Mouse (Mus musculus): ENCODE results near the gene Tdrd9.
A peak's percentile ranks its signal among the peaks of the same experiment; 100 is the strongest.
"Not testable (repeated sequence)": the region's sequence is repeated elsewhere in the genome, so short reads cannot be mapped to it uniquely, and the experiment has no call there.

Gene Tdrd9

DNA sequence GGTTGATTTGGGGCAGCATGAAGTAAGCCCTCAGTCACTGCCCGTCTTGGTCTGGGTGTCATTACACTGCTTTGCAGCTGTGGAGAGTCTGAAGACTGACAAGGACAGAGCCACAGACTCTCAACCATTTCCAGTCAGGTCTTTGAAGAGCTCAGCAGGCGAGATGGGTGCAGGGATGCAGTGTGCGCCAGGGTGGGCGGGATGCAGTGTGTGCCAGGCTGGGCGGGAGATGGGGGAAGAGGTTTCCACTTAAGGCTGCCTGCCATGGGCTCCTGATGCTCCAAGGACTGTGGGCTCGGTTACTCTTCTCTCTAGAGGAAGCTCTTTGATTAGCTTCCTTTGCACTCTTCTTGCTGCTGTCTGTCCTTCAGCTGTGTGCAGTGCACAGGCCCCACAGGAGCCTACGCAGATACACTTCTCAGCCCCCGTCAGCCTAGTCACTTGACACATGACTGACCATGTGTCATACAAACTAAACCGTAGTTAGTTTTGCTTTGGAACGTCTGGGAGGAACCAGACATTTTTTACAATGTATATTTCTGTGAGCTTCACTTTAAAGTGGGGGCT is 62.1 kb downstream of the Tdrd9 start:
- DNase-seq, result no peak

- DNase-seq, result not testable (repeated sequence)
Observed at GRCm38 (mm10) chr12:112035341-112036100, 64.2 kb downstream of the Tdrd9 start.

GRCm38 (mm10) chr12:112038441-112038840 is 67.1 kb downstream of the Tdrd9 start:
- DNase-seq, result no peak

GRCm38 (mm10) chr12:112039169-112039568 is 67.8 kb downstream of the Tdrd9 start:
- no peak for DNase-seq

- no peak for DNase-seq
Observed at GRCm38 (mm10) chr12:112042681-112043080, 71.3 kb downstream of the Tdrd9 start.

DNA sequence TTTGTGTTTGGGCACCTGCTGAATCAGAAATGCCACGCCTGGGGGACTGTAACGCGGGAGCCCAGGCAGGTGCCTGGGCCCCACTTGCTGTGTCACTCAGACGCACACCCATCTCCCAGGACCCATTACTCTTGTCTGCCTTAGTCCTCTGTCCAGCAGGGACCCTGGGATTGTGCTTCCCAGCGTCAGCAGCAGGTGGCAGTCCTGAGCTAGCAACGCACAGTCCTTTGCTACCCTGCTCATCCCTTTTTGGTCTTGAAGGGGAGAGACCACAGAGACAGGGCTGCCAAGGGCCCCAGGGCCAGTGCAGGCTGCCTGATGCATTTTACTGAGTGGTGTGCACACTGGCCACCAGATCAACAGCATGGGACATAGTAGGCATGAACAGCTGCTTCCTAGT is 106.3 kb downstream of the Tdrd9 start:
- peak; percentile 80 for DNase-seq

- no peak for DNase-seq
Observed at GRCm38 (mm10) chr12:112079911-112080310, 108.6 kb downstream of the Tdrd9 start.

DNA sequence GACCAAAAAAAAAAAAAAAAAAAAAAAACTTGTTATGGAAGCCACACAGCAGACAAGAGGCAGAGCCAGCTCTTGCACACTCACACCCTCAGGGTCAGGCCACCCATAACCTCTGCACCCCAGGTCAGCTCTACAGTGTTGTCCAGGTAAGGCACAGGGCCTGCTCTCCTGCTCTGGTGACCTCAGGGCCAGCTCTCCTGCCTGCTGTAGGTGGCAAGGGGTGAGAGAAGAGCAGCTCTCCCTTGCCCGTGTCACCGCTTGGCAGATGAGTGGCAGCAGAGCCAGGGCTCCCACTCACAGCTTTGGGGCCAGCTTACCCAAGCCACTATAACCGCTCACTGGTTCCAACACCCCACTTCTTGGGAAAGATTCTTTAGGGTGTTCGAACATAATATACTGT is 109.6 kb downstream of the Tdrd9 start:
- no peak for DNase-seq

DNA sequence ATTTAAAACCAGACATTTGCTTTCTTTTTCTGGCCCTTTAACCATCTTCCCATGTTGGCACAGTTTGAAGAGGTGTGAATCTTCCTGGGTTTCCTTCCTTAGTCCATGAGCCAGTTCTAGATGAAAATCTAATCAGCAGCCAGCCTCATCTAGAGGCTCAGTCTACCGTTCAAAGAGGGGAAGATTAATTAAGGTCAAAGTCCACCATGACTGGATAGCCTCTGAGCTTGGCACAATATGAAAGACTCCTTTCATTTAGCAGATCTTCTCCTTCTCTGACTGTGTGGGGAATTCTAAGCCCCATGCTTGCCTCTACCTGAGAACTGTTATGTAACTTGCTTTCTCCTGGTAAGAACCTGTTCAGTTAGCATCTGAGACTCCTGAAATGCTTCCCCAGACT is 110.9 kb downstream of the Tdrd9 start:
- DNase-seq, result no peak

DNA sequence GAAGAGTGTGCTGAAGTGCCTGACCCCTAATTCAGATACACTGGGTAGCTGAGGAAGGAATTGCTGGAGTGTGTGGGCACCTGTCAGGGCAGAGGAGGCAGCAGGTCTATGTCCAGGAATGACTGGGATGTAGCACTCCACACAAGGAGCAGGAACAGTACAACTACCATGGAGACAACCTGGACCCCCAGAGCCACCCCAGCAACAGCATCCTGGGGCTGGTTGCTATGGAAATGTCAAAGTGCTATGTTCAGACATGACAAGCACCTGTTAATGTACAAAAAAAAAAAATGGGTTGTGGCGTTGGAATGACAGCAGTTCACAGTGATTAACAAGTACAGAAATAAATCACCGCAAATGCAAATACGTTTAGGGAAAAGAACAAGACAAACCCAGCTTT is 114.9 kb downstream of the Tdrd9 start:
- no peak for DNase-seq

GRCm38 (mm10) chr12:112086726-112087125 is 115.4 kb downstream of the Tdrd9 start:
- DNase-seq, result no peak

DNA sequence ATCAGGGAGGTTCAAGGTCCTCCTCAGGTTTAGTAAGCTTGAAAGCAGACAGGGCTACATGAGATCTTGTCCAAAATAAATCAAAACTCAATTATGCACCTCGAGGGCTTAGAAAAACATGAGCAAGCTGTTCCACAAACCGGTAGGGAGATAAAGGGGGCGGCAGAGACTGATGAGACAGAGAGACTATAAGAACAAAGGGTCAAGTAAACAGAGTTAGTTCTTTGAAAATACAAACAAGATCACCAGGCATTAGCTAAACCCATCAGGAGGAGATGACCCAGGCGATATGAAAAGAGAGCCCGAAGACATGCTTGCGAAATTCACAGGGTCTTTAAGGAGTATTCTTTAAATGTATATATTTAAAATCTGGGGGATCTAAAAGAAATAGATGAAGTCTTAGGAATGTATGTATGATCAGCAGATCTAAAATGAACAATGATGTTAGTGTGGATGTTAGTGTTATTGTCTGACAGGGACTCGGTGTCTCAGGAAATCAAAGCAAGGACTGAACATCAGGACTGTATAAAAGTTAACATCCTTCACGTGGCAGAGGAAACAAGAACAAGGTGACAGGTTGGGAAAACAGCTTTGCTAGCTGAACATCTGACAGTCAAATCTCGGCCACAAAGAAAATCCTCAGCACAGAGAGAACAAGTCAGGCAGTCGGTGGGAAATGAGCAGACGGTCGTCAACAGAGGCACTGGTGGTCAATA is 117.4 kb downstream of the Tdrd9 start:
- no peak for DNase-seq

DNA sequence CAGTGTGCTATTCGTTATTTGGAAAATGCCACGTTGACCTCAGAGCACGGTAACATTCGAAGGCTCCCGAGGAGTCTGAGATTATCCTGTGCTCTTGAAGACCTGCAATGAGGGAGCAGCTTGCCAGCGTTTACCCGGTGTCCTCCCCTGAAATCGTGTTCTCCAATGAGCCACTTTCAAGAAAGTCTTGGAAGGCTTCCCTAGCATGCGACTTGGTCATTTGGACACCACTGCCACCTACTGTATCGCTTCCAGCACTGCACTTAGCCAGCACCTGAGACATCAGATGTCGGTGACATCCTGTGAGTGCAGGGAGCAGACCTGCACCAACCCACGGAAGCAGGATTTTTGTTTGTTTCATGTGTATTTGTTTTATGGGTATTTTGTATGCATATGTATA is 119.7 kb downstream of the Tdrd9 start:
- peak; percentile 81 for DNase-seq

DNA sequence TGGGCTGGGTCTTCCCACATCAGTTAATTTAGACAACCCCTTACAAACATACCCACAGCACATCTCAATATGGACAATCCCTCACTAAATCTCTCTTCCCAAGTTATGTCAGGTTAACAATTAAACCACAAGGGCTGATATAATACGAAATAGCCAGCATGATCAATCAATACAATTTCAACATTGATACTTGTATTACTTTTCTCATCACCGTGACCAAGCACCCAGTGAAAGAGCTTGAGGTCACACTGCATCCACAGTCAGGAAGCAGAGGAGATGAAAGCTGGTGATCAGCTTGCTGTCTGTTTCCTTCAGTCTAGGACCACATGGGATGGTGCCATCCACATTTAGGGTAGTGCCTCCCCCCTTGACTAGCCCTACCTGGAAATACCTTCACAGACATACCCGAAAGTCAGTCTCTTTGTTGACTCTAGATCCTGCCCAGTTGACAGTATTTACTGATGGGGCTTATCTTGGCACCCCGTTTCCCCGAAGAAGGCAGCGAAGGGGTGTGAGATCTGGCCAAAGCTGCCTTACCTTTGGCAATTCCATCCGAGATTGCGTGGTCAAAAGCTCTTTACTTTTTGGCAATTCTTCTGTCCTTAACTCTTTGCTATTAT is 123.0 kb downstream of the Tdrd9 start:
- no peak for DNase-seq

- DNase-seq, result no peak
Observed at GRCm38 (mm10) chr12:112096051-112096732, 124.8 kb downstream of the Tdrd9 start.

GRCm38 (mm10) chr12:112096733-112097117 is 125.4 kb downstream of the Tdrd9 start:
- no peak for DNase-seq

DNA sequence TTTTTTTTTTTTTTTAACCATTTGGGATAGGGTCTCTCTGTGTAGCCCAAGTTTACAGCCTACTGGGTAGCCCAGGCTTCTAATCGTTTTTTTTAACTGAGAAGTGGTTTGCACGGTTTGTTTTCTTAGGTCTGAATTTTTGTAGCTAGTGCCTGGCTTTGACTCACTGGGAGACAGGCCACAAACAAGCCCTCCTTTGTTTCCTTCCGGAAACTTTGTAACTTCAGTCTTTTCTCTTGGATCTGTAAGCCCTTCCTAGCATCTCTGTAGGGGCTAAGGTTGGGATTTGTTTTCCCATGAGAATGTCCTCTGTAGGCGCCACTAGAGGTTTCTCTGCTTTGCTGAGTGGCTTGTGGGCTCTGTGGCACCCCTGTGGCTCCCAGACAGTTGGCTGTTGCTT is 128.7 kb downstream of the Tdrd9 start:
- no peak for DNase-seq

GRCm38 (mm10) chr12:112101045-112101444 is 129.7 kb downstream of the Tdrd9 start:
- peak; percentile 82 for DNase-seq

DNA sequence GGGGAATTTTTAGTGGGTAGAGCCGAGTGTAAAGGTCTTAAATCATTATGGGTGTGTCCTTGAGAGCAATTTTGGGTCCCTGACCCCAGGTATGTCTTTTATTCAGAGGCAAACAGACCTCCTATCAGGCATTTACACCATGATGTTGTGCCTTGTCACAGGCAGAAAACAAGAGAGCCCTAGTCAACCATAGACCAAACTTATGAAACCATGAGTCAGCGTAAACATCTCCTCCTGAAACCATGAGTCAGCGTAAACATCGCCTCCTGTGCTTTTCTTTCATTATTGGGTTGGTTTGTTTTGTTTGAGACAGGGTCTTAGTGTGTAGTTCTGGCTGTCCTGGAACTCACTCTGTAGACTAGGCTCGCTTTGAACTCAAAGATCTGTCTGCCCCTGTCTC is 131.8 kb downstream of the Tdrd9 start:
- no peak for DNase-seq

GRCm38 (mm10) chr12:112104890-112105289 is 133.5 kb downstream of the Tdrd9 start:
- no peak for DNase-seq

DNA sequence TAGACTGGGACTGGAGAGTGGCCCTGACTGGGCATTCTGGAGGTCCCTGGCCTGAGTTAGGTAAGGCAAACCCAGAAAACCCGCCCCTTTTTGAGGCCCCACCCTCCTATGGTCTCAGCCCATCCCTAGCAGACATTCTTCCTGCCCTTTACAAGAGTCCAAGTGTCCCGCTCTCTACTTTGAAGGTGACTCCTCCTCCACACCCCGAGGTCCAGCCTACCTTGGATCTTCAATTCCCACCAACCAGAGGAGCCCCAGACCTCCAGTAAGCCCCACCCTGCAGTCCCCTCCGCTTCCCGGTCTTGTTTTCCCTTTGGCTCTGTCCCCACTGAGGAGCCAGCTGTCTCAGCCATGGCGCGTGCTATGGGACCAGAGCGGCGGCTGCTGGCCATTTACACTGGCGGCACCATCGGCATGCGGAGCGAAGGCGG is 135.2 kb downstream of the Tdrd9 start, which contains the start of gene Aspg:
Gene Aspg, plus strand, starts transcription at position 139 of the 431 bp plus-strand sequence.
- peak; percentile 67 for DNase-seq

GRCm38 (mm10) chr12:112107685-112108084 is 136.3 kb downstream of the Tdrd9 start:
- DNase-seq, result no peak
